Mouse (Mus musculus): ENCODE data around the gene Stx1a. TPM values are rescaled to one million over a fixed set of nuclear protein-coding genes. Genes with fewer than 3 reads are reported as not detected.

The Stx1a gene
- 63.4 and 69.7 TPM in 2 replicates for polyA plus RNA-seq (2015; fragmentation: Nextera tagmentation; extraction: Ambion mirVana)

- Histone ChIP-seq H3K36me3 (no peaks in the 10 kb centered on the region), H3K4me1 (replicated peaks) (peaks cover 27% of the 10 kb centered on the region), H3K27me3 (0 out of 2 replicates have a peak, but pooled peaks cover 2% of the 10 kb centered on the region), H3K4me3 (replicated peaks) (peak within 1 kb of the TSS; percentile 70), H3K9ac (replicated peaks) (peak within 1 kb of the TSS; percentile 80), H3K27ac (peak within 1 kb of the TSS; percentile 9; the same call in 1 of the 2 replicates), H3K9me3 (no peaks in the 10 kb centered on the region), H3K4me2 (replicated peaks) (peak within 1 kb of the TSS; percentile 92)
- peak; percentile 93 for ATAC-seq
- under 1% methylated on average over 61 of the region's 61 CpGs for whole genome bisulfite sequencing
Observed at GRCm38 (mm10) chr5:135023344-135024173, at the start of gene Stx1a. Gene Stx1a (plus strand): TSS chr5:135023482.

DNA sequence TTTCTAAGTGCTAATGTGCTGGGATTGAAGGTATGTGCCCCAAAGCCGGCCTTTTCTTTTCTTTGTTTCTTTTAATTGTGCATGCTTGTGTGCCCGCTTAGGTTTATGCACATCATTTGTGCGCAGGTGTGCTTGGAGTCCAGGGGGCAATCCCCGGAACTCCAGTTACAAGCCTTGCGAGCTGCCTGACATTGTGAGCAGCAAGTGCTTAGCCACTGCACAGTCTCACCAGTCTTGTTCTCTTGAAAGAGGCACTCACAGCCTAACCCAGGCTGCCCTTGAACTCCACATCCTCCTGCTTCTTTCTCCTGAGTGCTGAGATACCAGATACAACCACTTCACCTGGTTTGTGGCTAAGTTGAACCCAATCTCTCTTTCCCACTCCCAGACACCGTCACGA is 49.8 kb upstream of the Stx1a start:
- Histone ChIP-seq H3K36me3 (no peaks in the 10 kb centered on the region), H3K9ac (replicated peaks) (no peak overlapping the region), H3K4me1 (replicated peaks) (no peaks in the 10 kb centered on the region), H3K4me2 (replicated peaks) (no peak overlapping the region), H3K4me3 (replicated peaks) (no peak overlapping the region), H3K27me3 (no peaks in the 10 kb centered on the region), H3K27ac (no peak overlapping the region), H3K9me3 (no peaks in the 10 kb centered on the region)
- ATAC-seq = no peak
- 87% methylated on average over 7 of the region's 7 CpGs for WGBS

- Histone ChIP-seq H3K4me2 (replicated peaks) (no peak overlapping the region), H3K36me3 (no peaks in the 10 kb centered on the region), H3K4me3 (replicated peaks) (no peak overlapping the region), H3K27ac (no peak overlapping the region), H3K27me3 (no peaks in the 10 kb centered on the region), H3K9ac (replicated peaks) (no peak overlapping the region), H3K9me3 (no peaks in the 10 kb centered on the region), H3K4me1 (replicated peaks) (no peaks in the 10 kb centered on the region)
- no peak for ATAC-seq
- 79% methylated on average over 7 of the region's 7 CpGs for WGBS
Observed at GRCm38 (mm10) chr5:134974294-134974693, 49.0 kb upstream of the Stx1a start.

DNA sequence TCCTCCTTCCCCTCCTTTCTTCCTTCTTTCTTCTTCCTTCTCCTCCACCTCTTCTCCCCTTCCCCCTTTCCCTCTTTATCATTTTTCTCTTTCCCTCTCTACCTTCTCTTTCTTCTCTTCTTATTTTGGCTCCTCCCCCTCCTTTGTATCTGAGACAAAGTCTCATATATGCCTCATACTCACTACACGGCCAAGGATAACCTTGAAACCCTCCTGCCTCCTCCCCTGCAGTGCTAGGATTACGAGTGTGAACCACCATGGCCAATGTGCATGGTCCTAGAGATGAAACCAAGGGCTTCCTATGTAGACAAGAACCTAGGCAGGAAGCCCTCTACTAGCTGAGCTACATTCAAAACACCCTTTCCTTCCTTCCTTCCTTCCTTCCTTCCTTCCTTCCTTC is 48.4 kb upstream of the Stx1a start:
- Histone ChIP-seq H3K36me3 (no peaks in the 10 kb centered on the region), H3K9ac (replicated peaks) (no peak overlapping the region), H3K27ac (no peak overlapping the region), H3K4me2 (replicated peaks) (no peak overlapping the region), H3K4me1 (replicated peaks) (no peaks in the 10 kb centered on the region), H3K4me3 (replicated peaks) (no peak overlapping the region), H3K27me3 (no peaks in the 10 kb centered on the region), H3K9me3 (no peaks in the 10 kb centered on the region)
- ATAC-seq = no peak
- WGBS = 62% methylated on average over 2 of the region's 2 CpGs

DNA sequence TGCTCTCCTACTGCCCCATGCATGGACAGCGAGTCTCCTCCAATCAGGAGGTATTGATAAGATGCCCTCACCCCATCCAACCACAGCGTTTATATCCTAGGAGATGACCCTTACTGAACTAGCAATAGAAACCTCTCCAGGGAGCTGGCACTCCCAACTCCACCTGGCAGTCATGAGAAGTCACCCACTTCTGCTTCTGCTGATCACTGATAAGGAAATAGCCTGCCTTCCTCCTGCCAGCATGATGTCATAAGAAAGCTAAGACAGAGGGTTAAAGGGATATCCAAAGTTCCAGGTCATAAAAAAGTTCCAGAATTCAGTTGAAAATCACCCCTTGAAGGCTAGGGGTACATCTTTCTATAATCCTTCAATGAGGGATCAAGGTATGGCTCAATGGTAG is 47.1 kb upstream of the Stx1a start:
- Histone ChIP-seq H3K4me1 (replicated peaks) (no peaks in the 10 kb centered on the region), H3K4me3 (replicated peaks) (no peak overlapping the region), H3K36me3 (no peaks in the 10 kb centered on the region), H3K9me3 (no peaks in the 10 kb centered on the region), H3K27ac (no peak overlapping the region), H3K9ac (replicated peaks) (no peak overlapping the region), H3K4me2 (replicated peaks) (no peak overlapping the region), H3K27me3 (no peaks in the 10 kb centered on the region)
- 88% methylated on average over 2 of the region's 2 CpGs for WGBS
- no peak for ATAC-seq

DNA sequence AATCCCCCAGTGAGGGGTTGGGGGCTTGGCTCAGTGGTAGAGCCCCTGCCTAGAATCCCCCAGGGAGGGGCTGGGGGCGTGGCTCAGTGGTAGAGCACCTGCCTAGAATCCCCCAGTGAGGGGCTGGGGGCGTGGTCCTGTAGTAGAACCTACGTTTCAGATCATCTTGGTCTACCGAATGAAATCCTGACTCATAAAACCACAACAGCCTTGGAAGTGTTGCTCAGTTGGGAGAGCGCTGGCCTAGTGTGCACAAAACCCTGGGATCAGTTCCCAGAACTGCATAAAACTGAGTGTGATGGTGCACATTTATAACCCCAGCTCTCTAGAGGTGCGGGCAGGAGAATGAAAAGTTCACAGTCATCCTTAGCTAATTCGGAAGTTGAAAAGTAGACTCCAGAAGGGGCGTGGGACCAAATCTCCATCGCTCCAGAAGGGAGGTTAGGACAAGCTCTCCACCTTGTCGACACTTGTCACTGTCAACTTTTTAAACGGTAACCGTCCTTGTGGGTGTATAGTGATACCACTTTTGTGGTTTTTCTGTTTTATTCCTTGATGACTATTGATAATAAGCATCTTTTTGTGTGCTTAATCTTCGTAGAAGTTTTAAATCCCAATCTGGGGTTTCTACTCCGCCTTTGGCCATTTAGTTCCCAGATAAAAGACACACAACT is 46.6 kb upstream of the Stx1a start:
- ATAC-seq = no peak
- H3K9ac ChIP-seq (replicated peaks) = no peak overlapping the region
- no peaks in the 10 kb centered on the region for H3K36me3 ChIP-seq
- H3K9me3 ChIP-seq = no peaks in the 10 kb centered on the region
- H3K4me2 ChIP-seq (replicated peaks) = no peak overlapping the region
- H3K4me1 ChIP-seq (replicated peaks) = no peaks in the 10 kb centered on the region
- H3K27me3 ChIP-seq = no peaks in the 10 kb centered on the region
- 86% methylated on average over 14 of the region's 14 CpGs for WGBS
- H3K27ac ChIP-seq = no peak overlapping the region
- no peak overlapping the region for H3K4me3 ChIP-seq (replicated peaks)

DNA sequence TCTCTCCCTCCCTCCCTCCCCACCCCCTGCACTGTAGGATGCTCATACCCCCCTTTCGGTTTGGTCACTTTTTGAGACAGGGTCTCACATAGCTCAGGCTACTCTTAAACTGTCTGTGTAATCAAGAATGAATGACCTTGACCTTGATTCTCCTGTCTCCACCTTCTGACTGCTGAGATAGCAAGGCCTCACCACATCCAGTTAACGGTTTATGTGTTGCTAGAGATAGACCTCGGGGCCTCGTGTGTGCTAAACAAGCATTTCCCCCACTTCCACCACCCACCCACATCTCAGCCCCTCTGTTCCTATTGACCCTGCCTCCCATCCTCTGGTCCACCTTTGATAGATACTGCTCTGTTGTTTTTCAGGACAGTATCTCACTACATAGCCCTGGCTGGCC is 45.4 kb upstream of the Stx1a start:
- Histone ChIP-seq H3K27me3 (no peaks in the 10 kb centered on the region), H3K9ac (replicated peaks) (no peak overlapping the region), H3K4me3 (replicated peaks) (no peak overlapping the region), H3K4me1 (replicated peaks) (no peaks in the 10 kb centered on the region), H3K27ac (no peak overlapping the region), H3K36me3 (no peaks in the 10 kb centered on the region), H3K4me2 (replicated peaks) (no peak overlapping the region), H3K9me3 (no peaks in the 10 kb centered on the region)
- WGBS = 90% methylated on average over 4 of the region's 4 CpGs
- ATAC-seq = no peak

DNA sequence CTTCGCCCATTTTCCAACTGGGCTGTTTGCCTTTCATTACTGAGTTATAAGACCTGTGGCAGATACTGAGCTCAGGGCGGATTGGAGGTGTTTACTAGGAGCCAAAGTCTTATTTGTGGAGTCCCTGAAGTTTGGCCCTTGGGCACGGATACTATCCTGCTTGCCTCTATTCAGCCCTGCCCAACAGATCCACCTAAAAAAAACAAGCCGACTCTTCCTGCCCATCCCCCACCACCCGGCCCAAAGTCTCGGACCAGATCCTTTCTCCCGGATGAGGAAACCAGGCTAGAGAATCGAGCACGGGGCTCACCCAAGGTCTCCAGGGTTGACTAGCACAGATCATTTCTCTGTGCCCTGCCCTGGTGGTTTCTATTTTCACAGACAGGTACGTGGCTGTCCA is 42.1 kb upstream of the Stx1a start:
- no peaks in the 10 kb centered on the region for H3K36me3 ChIP-seq
- peaks cover 14% of the 10 kb centered on the region for H3K4me1 ChIP-seq (replicated peaks)
- H3K9ac ChIP-seq (replicated peaks) = no peak overlapping the region
- H3K4me2 ChIP-seq (replicated peaks) = no peak overlapping the region
- WGBS = 72% methylated on average over 10 of the region's 10 CpGs
- peaks cover 19% of the 10 kb centered on the region for H3K27me3 ChIP-seq
- no peak for ATAC-seq
- no peaks in the 10 kb centered on the region for H3K9me3 ChIP-seq
- H3K4me3 ChIP-seq (replicated peaks) = no peak overlapping the region
- no peak overlapping the region for H3K27ac ChIP-seq

DNA sequence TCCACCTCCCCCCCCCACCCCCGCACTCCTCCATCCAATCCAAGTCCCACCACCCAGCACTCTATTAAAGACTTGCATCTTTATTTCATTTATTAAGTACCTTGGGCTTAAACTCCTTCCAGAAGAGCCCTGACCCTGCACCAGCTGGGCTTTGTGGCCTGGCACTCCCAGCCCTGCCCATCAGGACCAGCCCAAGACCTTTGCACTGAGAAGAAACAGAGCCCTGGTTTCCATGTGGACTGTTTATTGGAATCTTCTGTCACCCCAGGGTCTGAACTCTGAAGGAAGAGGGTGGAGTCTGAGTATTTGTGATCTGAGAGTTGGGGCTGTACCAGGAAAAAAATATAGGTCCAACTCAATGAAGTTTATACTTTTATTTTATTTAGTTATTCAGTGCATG is 40.2 kb upstream of the Stx1a start:
- H3K4me3 ChIP-seq (replicated peaks) = no peak overlapping the region
- H3K36me3 ChIP-seq = no peaks in the 10 kb centered on the region

DNA sequence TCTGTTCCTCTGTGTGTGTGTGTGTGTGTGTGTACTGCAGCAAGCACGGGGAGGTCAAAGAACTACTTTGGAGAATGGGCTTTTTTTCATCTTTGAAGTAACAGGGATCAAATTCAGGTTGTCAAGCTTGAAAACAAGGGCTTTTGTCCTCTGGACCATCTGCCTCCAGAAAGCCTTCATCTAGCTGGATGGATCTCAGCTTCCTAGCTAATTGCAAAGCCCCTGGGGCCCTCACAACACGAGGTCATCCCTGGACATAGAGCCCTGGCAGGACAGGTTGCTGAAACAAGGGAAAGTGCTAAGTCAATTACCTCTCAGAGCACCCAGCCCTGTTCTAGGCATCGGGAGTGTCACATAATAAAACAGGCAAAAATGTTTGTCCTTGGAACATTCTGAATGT is 39.5 kb upstream of the Stx1a start:
- H3K9me3 ChIP-seq = no peaks in the 10 kb centered on the region
- H3K27me3 ChIP-seq = peaks cover 44% of the 10 kb centered on the region
- no peak overlapping the region for H3K4me3 ChIP-seq (replicated peaks)
- no peaks in the 10 kb centered on the region for H3K36me3 ChIP-seq
- no peak overlapping the region for H3K4me2 ChIP-seq (replicated peaks)
- no peak overlapping the region for H3K9ac ChIP-seq (replicated peaks)
- ATAC-seq = no peak
- H3K4me1 ChIP-seq (replicated peaks) = peaks cover 25% of the 10 kb centered on the region
- H3K27ac ChIP-seq = no peak overlapping the region
- 3% methylated on average over 3 of the region's 3 CpGs for WGBS

More for the DNA sequence above, 40.2 kb upstream of the Stx1a start:
- 89% methylated on average over 1 of the region's 1 CpGs for WGBS
- Histone ChIP-seq H3K9ac (replicated peaks) (no peak overlapping the region), H3K4me1 (replicated peaks) (peaks cover 25% of the 10 kb centered on the region), H3K9me3 (no peaks in the 10 kb centered on the region), H3K27ac (no peak overlapping the region), H3K27me3 (peaks cover 38% of the 10 kb centered on the region), H3K4me2 (replicated peaks) (no peak overlapping the region)
- no peak for ATAC-seq

- Histone ChIP-seq H3K9me3 (no peaks in the 10 kb centered on the region), H3K4me1 (replicated peaks) (peaks cover 25% of the 10 kb centered on the region), H3K4me3 (replicated peaks) (peak within 1 kb of the TSS; percentile 27), H3K9ac (replicated peaks) (no peak within 1 kb of the TSS; the same call in 1 of the 2 replicates), H3K36me3 (no peaks in the 10 kb centered on the region), H3K27me3 (peaks cover 61% of the 10 kb centered on the region), H3K27ac (no peak within 1 kb of the TSS), H3K4me2 (replicated peaks) (peak within 1 kb of the TSS; percentile 48)
- WGBS = 1% methylated on average over 25 of the region's 25 CpGs
- peak; percentile 62 for ATAC-seq
Observed at GRCm38 (mm10) chr5:134985633-134986297, 37.5 kb upstream of the Stx1a start, which contains the start of gene Cldn3. Gene Cldn3 (plus strand): TSS chr5:134986214.
